Mouse (Mus musculus) liver, postnatal 0 days (tissue): ENCODE measurements around the gene Xlr4a.

Experiments
- CTCF ChIP-seq: sonication (generic); IDR thresholded peaks from 2 replicates; pipeline ENCODE4 v1.5.1; 2016; ENCODE audit warnings: antibody characterized with exemption, low read depth
- EP300 ChIP-seq: IDR thresholded peaks from 2 replicates; pipeline ENCODE4 v1.6.1; 2016; ENCODE audit warnings: antibody characterized with exemption, low read depth, mild to moderate bottlenecking

DNA sequence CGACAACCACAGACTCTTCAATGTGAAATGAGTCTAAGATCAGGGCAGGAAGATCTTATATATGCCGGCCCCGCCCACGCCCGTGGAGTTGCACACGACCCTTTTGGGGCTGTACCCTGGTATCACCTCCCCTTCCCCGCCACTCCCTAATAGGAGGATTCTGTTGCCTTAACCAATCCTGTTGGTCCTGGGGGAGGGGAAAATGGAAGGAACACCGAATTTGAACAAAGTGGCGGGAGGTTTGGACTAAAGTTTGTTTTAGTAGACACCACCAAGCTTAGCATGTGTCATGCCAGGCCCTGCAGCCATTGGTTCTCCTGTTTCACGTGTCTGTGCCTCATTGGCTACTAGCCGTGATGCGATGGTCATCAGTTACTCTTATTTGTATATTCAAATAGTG, 42.6 kb downstream of the Xlr4a start:
- TF ChIP-seq EP300, result no peak
- TF ChIP-seq CTCF, result no peak
